Mouse (Mus musculus): ENCODE results near the gene Dclk1.

GRCm38 (mm10) chr3:55443271-55443670 lies 201.1 kb downstream of the Dclk1 start:
- TF ChIP-seq CEBPB (IDR thresholded peaks at IDR 0.05; ENCODE audit: insufficient read depth, poor library complexity, severe bottlenecking) (no peak), POLR2A (IDR thresholded peaks at IDR 0.05; ENCODE audit: insufficient read length, low read depth) (no peak), E2F4 (IDR thresholded peaks at IDR 0.05; ENCODE audit: insufficient read depth) (no peak), USF1 (IDR thresholded peaks at IDR 0.05; ENCODE audit: low read depth) (no peak)

Measured in myocyte (in vitro differentiated cells).